Mouse (Mus musculus) C2C12 (cell line): ENCODE measurements around the gene Stk32c.

Source experiments
- CEBPB ChIP-seq: IDR thresholded peaks from one replicate; pipeline ENCODE4 v1.6.1; 2011; ENCODE audit warnings: low read depth, mild to moderate bottlenecking, control low read depth, moderate library complexity
- CTCF ChIP-seq: IDR thresholded peaks from one replicate; pipeline ENCODE4 v1.5.1; 2011; ENCODE audit not compliant: control insufficient read depth, insufficient read depth, insufficient read length
- FOSL1 ChIP-seq: IDR thresholded peaks from one replicate; pipeline ENCODE4 v1.8.0; 2011; ENCODE audit warnings: mild to moderate bottlenecking, low read length; ENCODE audit not compliant: poor library complexity, insufficient read depth, severe bottlenecking
- MAX ChIP-seq: IDR thresholded peaks from one replicate; pipeline ENCODE4 v1.6.1; 2011; ENCODE audit warnings: mild to moderate bottlenecking, control low read depth
- MYOD1 ChIP-seq: IDR thresholded peaks from one replicate; pipeline ENCODE4 v1.6.1; 2011; ENCODE audit warnings: low read depth; ENCODE audit not compliant: control insufficient read depth, insufficient read length
- USF1 ChIP-seq: IDR thresholded peaks from one replicate; pipeline ENCODE4 v1.6.1; 2011; ENCODE audit warnings: low read depth, mild to moderate bottlenecking, control low read depth, moderate library complexity

GRCm38 (mm10) chr7:139239432-139239831, 26.3 kb upstream of the Stk32c start:
- TF ChIP-seq CTCF: no peak
- TF ChIP-seq MAX: no peak
- no peak for TF ChIP-seq USF1
- no peak for TF ChIP-seq MYOD1
- TF ChIP-seq FOSL1: no peak
- no peak for TF ChIP-seq CEBPB
